Mouse (Mus musculus): ENCODE measurements around the gene Znhit3.
A peak's percentile ranks its signal among the peaks of the same experiment; 100 is the strongest.

Znhit3 gene

GRCm38 (mm10) chr11:84916053-84916702, at the start of gene Znhit3:
Gene Znhit3, minus strand, starts transcription at chr11:84916366.
- peak; percentile 81 for DNase-seq

GRCm38 (mm10) chr11:84963556-84963955, 47.4 kb upstream of the Znhit3 start:
- DNase-seq = no peak

GRCm38 (mm10) chr11:84962536-84962935, 46.4 kb upstream of the Znhit3 start:
- DNase-seq = no peak

- no peak for DNase-seq
Observed at GRCm38 (mm10) chr11:84961571-84961970, 45.4 kb upstream of the Znhit3 start.

- no peak for DNase-seq
Observed at GRCm38 (mm10) chr11:84960780-84961179, 44.6 kb upstream of the Znhit3 start.

GRCm38 (mm10) chr11:84960291-84960690, 44.1 kb upstream of the Znhit3 start:
- DNase-seq = no peak

GRCm38 (mm10) chr11:84959701-84960181, 43.6 kb upstream of the Znhit3 start:
- no peak for DNase-seq

GRCm38 (mm10) chr11:84959181-84959580, 43.0 kb upstream of the Znhit3 start:
- DNase-seq = no peak

GRCm38 (mm10) chr11:84958271-84958630, 42.1 kb upstream of the Znhit3 start:
- DNase-seq = no peak

- DNase-seq = no peak
Observed at GRCm38 (mm10) chr11:84957591-84958270, 41.6 kb upstream of the Znhit3 start, which contains the start of gene Car4. Gene Car4, plus strand, starts transcription at chr11:84957786.

- DNase-seq = no peak
Observed at GRCm38 (mm10) chr11:84957171-84957570, 41.0 kb upstream of the Znhit3 start.

GRCm38 (mm10) chr11:84956400-84956799, 40.2 kb upstream of the Znhit3 start:
- no peak for DNase-seq

- no peak for DNase-seq
Observed at GRCm38 (mm10) chr11:84952611-84953010, 36.4 kb upstream of the Znhit3 start.

GRCm38 (mm10) chr11:84948526-84948925, 32.4 kb upstream of the Znhit3 start:
- no peak for DNase-seq

GRCm38 (mm10) chr11:84948114-84948513, 31.9 kb upstream of the Znhit3 start:
- no peak for DNase-seq

- no peak for DNase-seq
Observed at GRCm38 (mm10) chr11:84947206-84947605, 31.0 kb upstream of the Znhit3 start.

- no peak for DNase-seq
Observed at GRCm38 (mm10) chr11:84945841-84946240, 29.7 kb upstream of the Znhit3 start.

GRCm38 (mm10) chr11:84944639-84945435, 28.7 kb upstream of the Znhit3 start:
- no peak for DNase-seq

- DNase-seq = peak; percentile 33
Observed at GRCm38 (mm10) chr11:84943948-84944347, 27.8 kb upstream of the Znhit3 start.

GRCm38 (mm10) chr11:84940140-84940539, 24.0 kb upstream of the Znhit3 start:
- DNase-seq = no peak

GRCm38 (mm10) chr11:84939508-84940053, 23.4 kb upstream of the Znhit3 start:
- no peak for DNase-seq

GRCm38 (mm10) chr11:84932261-84932660, 16.1 kb upstream of the Znhit3 start:
- no peak for DNase-seq

- no peak for DNase-seq
Observed at GRCm38 (mm10) chr11:84920981-84921380, 4.8 kb upstream of the Znhit3 start.
